Mouse (Mus musculus) heart, postnatal 0 days (tissue): ENCODE data around the gene Pdk4.
A peak's percentile ranks its signal among the peaks of the same experiment; 100 is the strongest.

ENCODE experiments used
- CTCF ChIP-seq: IDR thresholded peaks from 2 replicates; pipeline ENCODE4 v1.5.1; 2016; ENCODE audit warnings: antibody characterized with exemption, control low read depth, low read depth
- EP300 ChIP-seq: IDR thresholded peaks from 2 replicates; pipeline ENCODE4 v1.6.1; 2016; ENCODE audit warnings: antibody characterized with exemption, low read depth

GRCm38 (mm10) chr6:5437757-5438156 is 58.4 kb downstream of the Pdk4 start:
- TF ChIP-seq CTCF = peak; percentile 59
- TF ChIP-seq EP300 = no peak
